Mouse (Mus musculus) regulatory T cell (primary cell): Measurements from ENCODE around the gene Rbmy.
"Not testable (repeated sequence)": the region's sequence is repeated elsewhere in the genome, so short reads cannot be mapped to it uniquely, and the experiment has no call there.

ENCODE experiments used
- in situ Hi-C: fragments of 300-600 bp; cut with MboI, MseI; formaldehyde crosslinking; loops from one replicate; pipeline ENCODE4 v1.15.1; 2025; ENCODE audit warnings: high pct_unique_total_duplicates

The Rbmy gene

DNA sequence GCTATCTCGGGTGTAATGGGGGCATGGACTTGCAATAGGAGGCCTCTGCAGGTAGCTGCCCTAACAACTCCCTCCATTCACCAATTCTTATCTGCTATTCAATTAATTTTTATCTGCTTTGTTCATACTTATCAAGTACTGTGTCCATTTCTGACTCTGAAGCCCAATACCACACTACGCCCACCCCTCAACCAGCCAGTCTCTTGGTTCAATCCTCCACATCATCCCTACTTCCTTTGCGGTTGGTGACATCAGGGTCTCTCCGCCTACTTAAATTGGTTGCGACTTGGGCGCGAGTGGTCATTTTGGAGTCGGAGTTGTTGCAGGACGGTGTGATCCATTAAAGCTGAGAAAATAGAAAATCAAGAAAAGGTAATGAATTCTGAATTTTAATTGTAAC, at the start of gene Rbmy, which contains the start of gene Gm10256:
Gene Rbmy, plus strand, starts transcription at position 301 of the 400 bp plus-strand sequence.
Gene Gm10256, plus strand, starts transcription at position 320 of the 400 bp plus-strand sequence.
- in situ Hi-C loops, result not testable (repeated sequence)

DNA sequence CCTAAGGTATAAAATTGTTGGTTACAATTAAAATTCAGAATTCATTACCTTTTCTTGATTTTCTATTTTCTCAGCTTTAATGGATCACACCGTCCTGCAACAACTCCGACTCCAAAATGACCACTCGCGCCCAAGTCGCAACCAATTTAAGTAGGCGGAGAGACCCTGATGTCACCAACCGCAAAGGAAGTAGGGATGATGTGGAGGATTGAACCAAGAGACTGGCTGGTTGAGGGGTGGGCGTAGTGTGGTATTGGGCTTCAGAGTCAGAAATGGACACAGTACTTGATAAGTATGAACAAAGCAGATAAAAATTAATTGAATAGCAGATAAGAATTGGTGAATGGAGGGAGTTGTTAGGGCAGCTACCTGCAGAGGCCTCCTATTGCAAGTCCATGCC, 34.4 kb upstream of the Rbmy start, which contains the start of gene Gm4064:
Gene Gm4064, minus strand, starts transcription at position 101 of the 400 bp plus-strand sequence.
- in situ Hi-C loops, result not testable (repeated sequence)
